Mouse (Mus musculus) lung, postnatal 0 days (tissue): Measurements from ENCODE around the gene Trp53inp2. TPM values are rescaled to one million over a fixed set of nuclear protein-coding genes. Genes with fewer than 3 reads are reported as not detected.

Source experiments
- ATAC-seq: fragments of 200-750 bp; cut with Nextera tagmentation; 2 replicates; pipeline ENCODE4 v1.8.0; 2017; ENCODE audit warnings: moderate library complexity
- DNase-seq: peaks from one replicate; pipeline ENCODE4 v3.0.0-alpha.2; 2016; ENCODE audit warnings: low spot score
- H3K27ac ChIP-seq: fragments of 300-500 bp; sonication (generic); 2 replicates; pipeline ENCODE4 v1.5.1; 2014; ENCODE audit warnings: antibody characterized with exemption, mild to moderate bottlenecking, low read length, mixed read lengths
- H3K27me3 ChIP-seq: fragments of 300-500 bp; sonication (generic); replicated peaks from 2 replicates; pipeline ENCODE4 v1.6.1; 2014; ENCODE audit warnings: low read length, mixed read lengths; ENCODE audit not compliant: insufficient read depth
- H3K36me3 ChIP-seq: fragments of 300-500 bp; sonication (generic); 2 replicates; pipeline ENCODE4 v1.6.1; 2014; ENCODE audit warnings: low read length, mixed read lengths; ENCODE audit not compliant: insufficient read depth
- H3K4me1 ChIP-seq: fragments of 300-500 bp; sonication (generic); 2 replicates; pipeline ENCODE4 v1.6.1; 2014; ENCODE audit warnings: antibody characterized with exemption, low read depth, low read length, mixed read lengths; ENCODE audit not compliant: insufficient read depth
- H3K4me2 ChIP-seq: fragments of 300-500 bp; sonication (generic); replicated peaks from 2 replicates; pipeline ENCODE4 v1.6.1; 2014; ENCODE audit warnings: low read depth, mild to moderate bottlenecking, low read length, moderate library complexity, mixed read lengths
- H3K4me3 ChIP-seq: fragments of 300-500 bp; sonication (generic); 2 replicates; pipeline ENCODE4 v1.5.1; 2014; ENCODE audit warnings: low read depth, low read length
- H3K9ac ChIP-seq: fragments of 300-500 bp; sonication (generic); replicated peaks from 2 replicates; pipeline ENCODE4 v1.6.1; 2014; ENCODE audit warnings: low read depth, mild to moderate bottlenecking
- H3K9me3 ChIP-seq: fragments of 300-500 bp; sonication (generic); 2 replicates; pipeline ENCODE4 v1.6.1; 2016; ENCODE audit warnings: low read length, mixed read lengths
- CTCF ChIP-seq: IDR thresholded peaks from 2 replicates; pipeline ENCODE4 v1.5.1; 2016; ENCODE audit warnings: antibody characterized with exemption, mild to moderate bottlenecking
- EP300 ChIP-seq: IDR thresholded peaks from 2 replicates; pipeline ENCODE4 v1.6.1; 2016; ENCODE audit warnings: antibody characterized with exemption, mild to moderate bottlenecking, control low read depth
- WGBS: fragments of 180-500 bp; shearing (Covaris S2); extraction: QIAGEN DNeasy Blood & Tissue Kit; methylation state at CpG from one replicate; pipeline ENCODE4 v1.1.7; 2014; 5-methylcytosine and 5-hydroxymethylcytosine counted together
- polyA plus RNA-seq: library from polyadenylated mRNA; unstranded; fragments of >200 nt; fragmentation: Nextera tagmentation; extraction: Ambion mirVana; gene quantifications from 2 replicates; pipeline ENCODE4 v1.2.1, GENCODE M21; 2015

Gene Trp53inp2
- polyA plus RNA-seq, 1 experiment from 2014 or later = 32.6 TPM

- H3K9ac ChIP-seq = no peak overlapping the region
Measured at GRCm38 (mm10) chr2:155372451-155372850, 8.4 kb upstream of the Trp53inp2 start.

GRCm38 (mm10) chr2:155373302-155373701, 7.6 kb upstream of the Trp53inp2 start:
- no peaks in the 10 kb centered on the region for H3K9me3 ChIP-seq
- TF ChIP-seq CTCF (no peak), EP300 (no peak)
- no peak overlapping the region for H3K4me2 ChIP-seq
- ATAC-seq (no peak), DNase-seq (peak; percentile 16)
- no peak overlapping the region for H3K27ac ChIP-seq
- no peaks in the 10 kb centered on the region for H3K27me3 ChIP-seq
- WGBS = 36% methylated on average over 1 of the region's 1 CpGs
- H3K4me3 ChIP-seq = no peak overlapping the region
- no peak overlapping the region for H3K9ac ChIP-seq
- H3K4me1 ChIP-seq = no peaks in the 10 kb centered on the region
- no peaks in the 10 kb centered on the region for H3K36me3 ChIP-seq

More at GRCm38 (mm10) chr2:155372451-155372850, 8.4 kb upstream of the Trp53inp2 start:
- no peak for DNase-seq
- ATAC-seq = no peak
- WGBS = 53% methylated on average over 4 of the region's 4 CpGs
- Histone ChIP-seq H3K4me2 (no peak overlapping the region), H3K27ac (no peak overlapping the region), H3K4me3 (no peak overlapping the region), H3K4me1 (no peaks in the 10 kb centered on the region), H3K36me3 (no peaks in the 10 kb centered on the region), H3K9me3 (no peaks in the 10 kb centered on the region), H3K27me3 (no peaks in the 10 kb centered on the region)
- TF ChIP-seq CTCF (no peak), EP300 (no peak)

GRCm38 (mm10) chr2:155373886-155374285, 7.0 kb upstream of the Trp53inp2 start:
- ATAC-seq = no peak
- Histone ChIP-seq H3K36me3 (no peaks in the 10 kb centered on the region), H3K4me3 (no peak overlapping the region), H3K27ac (no peak overlapping the region), H3K4me2 (no peak overlapping the region), H3K27me3 (no peaks in the 10 kb centered on the region), H3K4me1 (no peaks in the 10 kb centered on the region), H3K9ac (no peak overlapping the region), H3K9me3 (no peaks in the 10 kb centered on the region)
- TF ChIP-seq EP300 (no peak), CTCF (no peak)
- no peak for DNase-seq
- WGBS = 52% methylated on average over 1 of the region's 1 CpGs

GRCm38 (mm10) chr2:155374521-155374920, 6.3 kb upstream of the Trp53inp2 start:
- DNase-seq = no peak
- Histone ChIP-seq H3K4me2 (no peak overlapping the region), H3K9me3 (no peaks in the 10 kb centered on the region), H3K27ac (no peak overlapping the region), H3K4me3 (no peak overlapping the region), H3K9ac (no peak overlapping the region), H3K4me1 (no peaks in the 10 kb centered on the region), H3K27me3 (no peaks in the 10 kb centered on the region), H3K36me3 (no peaks in the 10 kb centered on the region)
- ATAC-seq = no peak
- TF ChIP-seq EP300 (no peak), CTCF (no peak)

- Histone ChIP-seq H3K9ac (no peak overlapping the region), H3K27ac (no peak overlapping the region), H3K4me2 (no peak overlapping the region), H3K27me3 (no peaks in the 10 kb centered on the region), H3K4me3 (no peak overlapping the region), H3K36me3 (no peaks in the 10 kb centered on the region), H3K9me3 (no peaks in the 10 kb centered on the region), H3K4me1 (no peaks in the 10 kb centered on the region; the same call in 1 of the 2 replicates)
- DNase-seq (no peak), ATAC-seq (no peak)
- TF ChIP-seq EP300 (no peak), CTCF (no peak)
- WGBS = 62% methylated on average over 10 of the region's 10 CpGs
Measured at GRCm38 (mm10) chr2:155376191-155376590, 4.7 kb upstream of the Trp53inp2 start.

GRCm38 (mm10) chr2:155381060-155381437, 190 bp downstream of the Trp53inp2 start:
- H3K4me3 ChIP-seq = peak overlapping the region; percentile 96
- DNase-seq = no peak
- H3K27me3 ChIP-seq = no peaks in the 10 kb centered on the region
- no peak for TF ChIP-seq CTCF
- TF ChIP-seq EP300 = no peak
- peak overlapping the region; percentile 83 for H3K4me2 ChIP-seq
- WGBS = 2% methylated on average over 11 of the region's 11 CpGs
- peak overlapping the region; percentile 93; the same call in 1 of the 2 replicates for H3K9ac ChIP-seq
- peaks cover 9% of the 10 kb centered on the region; the same call in 1 of the 2 replicates for H3K4me1 ChIP-seq
- no peak overlapping the region; the same call in 1 of the 2 replicates for H3K27ac ChIP-seq
- 0 out of 2 replicates have a peak, but pooled peaks cover 3% of the 10 kb centered on the region for H3K36me3 ChIP-seq
- no peaks in the 10 kb centered on the region for H3K9me3 ChIP-seq
- no peak for ATAC-seq
